Mouse (Mus musculus) ES-E14 (cell line): ENCODE data around the gene Spns3.

Experiments
- CHD2 ChIP-seq: IDR thresholded peaks from 2 replicates; pipeline ENCODE4 v1.6.1; 2014; ENCODE audit warnings: mild to moderate bottlenecking, low read depth, low read length, inconsistent platforms
- MAFK ChIP-seq: IDR thresholded peaks from 2 replicates; pipeline ENCODE4 v1.6.1; 2014; ENCODE audit warnings: mild to moderate bottlenecking, low read depth, low read length, inconsistent platforms; ENCODE audit not compliant: insufficient read depth
- ZNF384 ChIP-seq: IDR thresholded peaks from 2 replicates; pipeline ENCODE4 v1.6.1; 2012; ENCODE audit warnings: low read depth, low read length, inconsistent platforms

DNA sequence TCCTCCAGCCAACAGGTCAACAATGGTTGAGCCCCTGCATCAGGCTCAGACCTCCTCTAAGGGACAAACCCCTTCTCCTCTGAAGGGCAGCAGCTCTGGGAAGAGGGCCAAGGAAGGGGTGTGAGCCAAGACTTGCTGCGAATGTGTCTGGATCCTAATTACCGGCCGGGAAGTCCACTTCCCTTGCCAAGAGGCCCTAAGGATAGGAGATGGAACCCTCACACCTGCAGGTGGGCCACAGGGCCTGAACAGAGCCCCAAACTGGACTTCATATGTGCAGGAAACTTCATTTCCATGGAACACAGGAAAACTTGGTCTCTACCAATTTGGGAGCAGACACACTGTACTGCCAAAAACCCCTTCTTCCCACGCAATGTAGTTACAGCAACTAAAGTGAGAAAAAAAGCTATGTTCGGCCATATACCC is 27.7 kb downstream of the Spns3 start:
- TF ChIP-seq ZNF384 (no peak), MAFK (no peak), CHD2 (no peak)
